Mouse (Mus musculus): ENCODE results near the gene Uroc1. TPM values are rescaled to one million over a fixed set of nuclear protein-coding genes. Genes with fewer than 3 reads are reported as not detected.

The Uroc1 gene
- total RNA-seq (2021): under 1 TPM in 1 of 2 experiments, not detected in 1; 0.13 TPM
- long read RNA-seq: 0 reads

DNA sequence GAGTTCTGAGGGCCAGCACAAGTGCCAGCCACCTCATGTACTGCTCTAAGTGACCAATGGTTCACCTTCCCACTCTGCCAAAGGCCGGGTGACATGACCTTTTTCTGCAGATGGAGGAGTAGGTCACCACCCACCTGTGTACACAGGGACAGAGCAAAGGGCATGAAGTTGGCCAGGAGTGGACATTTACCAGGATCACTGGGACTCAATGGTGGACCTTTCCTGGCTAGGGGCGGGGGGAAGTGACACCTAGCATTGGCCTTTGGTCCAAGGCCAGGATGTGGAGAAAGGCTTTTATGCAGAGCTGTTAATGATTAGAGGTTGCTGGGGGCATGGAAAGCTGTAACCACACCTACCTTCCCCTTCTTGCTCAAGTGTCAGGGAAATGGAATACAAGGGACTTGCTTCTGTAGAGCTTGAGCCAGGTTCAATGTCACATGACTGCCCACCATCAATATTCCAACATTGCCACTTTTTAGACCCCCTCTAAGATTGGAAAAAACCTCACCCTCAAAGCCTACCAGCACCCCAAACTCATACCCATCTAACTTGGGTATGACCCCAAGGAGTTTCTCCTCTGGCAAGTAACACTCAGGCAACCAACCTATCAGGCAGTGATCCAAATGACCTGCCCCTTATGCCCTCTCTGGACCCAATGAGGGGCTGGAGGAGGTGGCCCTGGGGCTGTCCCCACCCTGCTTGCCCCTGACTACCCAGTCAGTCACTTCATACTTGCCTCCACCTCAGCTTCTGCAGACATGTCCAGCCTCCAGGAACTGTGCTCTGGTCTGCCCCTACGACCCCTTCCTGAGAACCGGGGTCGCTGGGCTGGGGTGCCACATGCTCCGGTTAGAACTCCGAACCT is at the start of gene Uroc1:
Uroc1 (plus strand) TSS at position 724 of the 865 bp plus-strand sequence.
- no peak for DNase-seq (ENCODE audit: low spot score in 2 of 2)

GRCm38 (mm10) chr6:90288265-90288664 is 44.8 kb upstream of the Uroc1 start:
- peak; percentile 20 to 25 for DNase-seq (ENCODE audit: low spot score in 2 of 2)

- no peak for DNase-seq (ENCODE audit: low spot score in 2 of 2)
These were observed 32.2 kb upstream of the Uroc1 start, which contains the start of gene BC048671 for GRCm38 (mm10) chr6:90300919-90301318. BC048671 (plus strand) TSS chr6:90301219.

DNA sequence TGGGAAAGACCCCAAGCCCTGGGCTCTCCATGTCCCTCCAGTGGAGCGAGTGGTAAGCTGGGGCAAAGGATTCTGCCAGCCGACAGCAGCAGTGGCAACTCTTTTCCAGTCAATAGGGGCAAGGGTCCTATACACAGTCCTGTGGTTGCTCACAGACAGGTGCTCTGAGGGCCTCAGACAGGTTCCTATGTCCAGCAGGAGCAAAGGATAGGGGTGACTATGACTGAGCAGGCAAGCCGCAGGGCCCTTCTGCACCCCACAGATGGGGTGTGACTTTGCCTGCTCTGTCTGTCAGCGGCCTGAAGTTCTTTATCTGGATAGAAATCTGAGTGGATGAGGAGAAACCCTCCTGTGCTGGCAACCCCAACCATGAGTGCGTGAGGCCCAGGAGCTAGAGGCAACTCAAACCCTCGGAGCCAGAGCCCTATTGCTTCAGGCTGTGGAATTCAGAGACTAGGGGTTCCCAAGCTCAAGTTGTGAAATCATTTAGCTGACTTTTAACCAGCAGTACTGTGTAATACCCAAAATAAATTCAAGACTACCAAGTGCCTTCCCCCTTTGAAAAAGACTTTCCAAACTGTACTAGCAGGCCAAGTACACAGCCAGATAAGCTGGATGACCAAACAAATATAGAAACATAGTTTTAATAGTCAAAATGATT is 26.6 kb upstream of the Uroc1 start:
- no peak for DNase-seq (ENCODE audit: low spot score in 2 of 2)

DNA sequence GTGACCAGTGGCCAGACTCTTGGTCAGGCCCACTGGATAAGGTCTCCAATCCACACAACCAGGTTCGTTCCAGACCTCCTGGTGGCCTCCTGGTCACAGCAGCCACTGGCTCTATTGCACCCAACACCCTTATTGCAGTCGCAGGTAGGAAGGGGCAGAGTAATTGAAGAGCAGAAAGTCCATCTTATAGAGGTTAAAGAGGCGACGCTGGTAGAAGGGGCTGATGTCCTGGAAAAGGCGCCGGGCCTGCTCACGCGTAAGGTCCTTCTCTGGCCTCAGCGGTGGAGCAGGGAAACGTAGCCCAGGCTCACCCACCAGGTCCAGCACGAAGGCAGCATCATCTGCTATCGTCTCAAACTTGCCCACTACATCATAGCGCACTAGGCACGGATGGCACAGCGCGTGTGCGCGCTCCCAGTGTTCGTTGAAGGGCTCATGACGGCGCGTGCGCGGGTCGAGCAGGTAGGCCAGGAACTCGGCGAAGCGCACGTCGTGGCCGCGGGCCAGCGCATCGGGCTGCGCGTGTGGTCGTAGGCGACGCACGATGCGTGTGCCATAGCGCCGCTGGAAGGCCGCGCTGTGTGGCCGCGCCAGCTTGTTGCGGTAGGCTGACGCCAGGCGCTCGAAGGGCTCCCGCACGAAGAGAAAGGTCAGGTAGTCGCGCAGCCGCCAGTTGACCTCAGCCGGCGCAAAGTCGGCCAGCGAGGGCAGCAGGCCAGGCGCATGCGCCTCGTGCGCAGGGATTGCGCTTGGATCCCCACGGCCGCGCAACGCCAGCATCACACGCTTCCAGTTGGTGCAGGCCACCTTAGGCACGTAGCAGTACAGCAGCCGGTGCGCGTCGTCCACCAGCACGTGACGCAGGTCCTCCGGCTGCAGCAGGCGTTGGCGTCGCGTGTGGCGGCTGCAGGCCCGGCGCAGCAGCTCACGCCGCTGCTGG is 24.0 kb upstream of the Uroc1 start:
- DNase-seq (ENCODE audit: low spot score in 2 of 2): peak in 1 of 2 experiments; percentile 1

- no peak for DNase-seq (ENCODE audit: low spot score in 2 of 2)
These were observed 17.1 kb upstream of the Uroc1 start for GRCm38 (mm10) chr6:90315961-90316360.

DNA sequence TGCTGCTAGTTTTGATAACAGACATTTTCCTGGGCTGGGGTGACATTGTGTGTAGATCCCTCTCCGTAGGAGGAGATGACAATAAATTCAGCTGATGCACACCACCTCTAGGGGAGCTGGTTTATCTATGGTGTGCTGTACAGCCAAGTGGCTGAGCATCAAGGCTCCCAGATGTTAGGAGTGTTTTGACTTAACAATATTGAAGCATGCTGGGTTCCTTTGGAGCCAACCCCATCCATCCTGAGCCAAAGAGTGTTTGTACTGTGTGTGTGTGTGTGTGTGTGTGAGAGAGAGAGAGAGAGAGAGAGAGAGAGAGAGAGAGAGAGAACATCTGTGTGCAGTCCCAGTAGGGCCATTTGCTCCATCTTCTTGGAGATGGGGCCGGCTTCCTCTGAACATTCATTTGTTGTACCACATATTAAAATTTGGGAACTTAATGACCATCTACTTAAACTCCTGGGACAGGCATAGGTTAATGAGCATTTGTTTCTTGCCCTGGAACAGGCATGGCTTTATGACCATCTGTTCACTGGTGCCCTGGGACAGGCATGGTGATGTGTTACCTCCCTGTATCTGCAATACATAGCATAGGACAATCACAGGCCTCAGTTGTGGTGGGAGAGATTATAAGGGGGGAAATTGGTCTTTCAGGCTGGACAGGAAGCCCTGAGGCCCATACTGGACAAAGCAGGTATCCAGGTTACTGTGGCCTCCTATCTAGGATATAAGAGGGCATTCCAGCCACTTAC is 15.4 kb upstream of the Uroc1 start:
- DNase-seq (ENCODE audit: low spot score in 2 of 2): no peak

DNA sequence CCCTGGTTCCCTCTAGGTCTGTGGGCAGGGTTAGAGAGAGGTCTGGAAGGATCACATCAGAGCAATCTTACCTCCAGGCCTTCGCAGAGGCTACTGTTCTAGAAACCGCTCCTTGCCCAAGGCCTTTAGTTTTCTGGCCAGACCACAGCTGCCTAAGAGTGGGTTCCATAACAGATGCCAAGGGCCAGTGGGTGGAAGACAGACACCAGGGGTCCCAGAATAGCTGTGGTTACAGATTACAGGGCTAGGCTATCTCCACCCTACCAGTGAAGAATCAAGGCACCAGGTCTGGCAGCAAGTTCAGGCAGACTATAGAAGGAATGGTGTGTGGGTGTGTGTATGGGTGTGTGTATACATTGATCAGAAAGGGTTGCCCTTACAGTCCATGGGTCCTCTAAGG is 14.1 kb upstream of the Uroc1 start:
- no peak for DNase-seq (ENCODE audit: low spot score in 2 of 2)

DNA sequence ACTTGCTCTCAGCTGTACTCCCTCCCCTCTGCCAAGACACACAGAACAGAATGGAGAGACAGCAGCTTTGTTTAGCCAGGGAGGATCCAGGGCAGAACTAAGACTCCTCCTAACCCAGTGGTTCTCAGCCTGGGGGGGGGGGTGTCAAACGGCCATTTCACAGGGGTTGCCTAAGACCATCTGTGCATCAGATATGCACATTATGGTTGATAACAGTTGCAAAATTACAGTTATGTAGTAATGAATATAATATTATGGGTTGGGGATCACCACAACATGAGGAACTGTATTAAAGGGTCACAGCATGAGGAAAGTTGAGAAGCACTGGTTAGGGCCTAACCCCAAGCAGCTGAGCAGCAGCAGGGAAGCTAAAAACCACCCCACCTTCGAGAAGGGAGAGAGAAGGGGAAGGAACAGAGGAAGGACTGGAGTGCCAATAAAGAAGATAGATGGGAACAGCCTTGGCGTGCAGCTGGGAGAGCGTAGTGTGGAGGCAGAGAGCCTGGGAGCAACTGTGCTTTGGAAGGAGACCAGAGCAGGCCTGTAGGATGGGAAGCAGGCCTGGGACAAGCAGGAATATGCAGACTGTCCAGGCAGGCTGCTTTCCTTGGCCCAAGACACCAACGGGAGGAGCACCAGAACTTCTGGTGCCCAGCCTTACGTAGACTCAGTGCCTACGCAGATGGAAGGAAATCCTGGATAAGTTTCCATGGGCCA is 13.5 kb upstream of the Uroc1 start:
- no peak for DNase-seq (ENCODE audit: low spot score in 2 of 2)

GRCm38 (mm10) chr6:90320429-90320828 is 12.7 kb upstream of the Uroc1 start:
- no peak for DNase-seq (ENCODE audit: low spot score in 2 of 2)

- no peak for DNase-seq (ENCODE audit: low spot score in 2 of 2)
These were observed 11.3 kb upstream of the Uroc1 start for GRCm38 (mm10) chr6:90321811-90322210.

GRCm38 (mm10) chr6:90324026-90324425 is 9.1 kb upstream of the Uroc1 start:
- DNase-seq (ENCODE audit: low spot score in 2 of 2): no peak

- DNase-seq (ENCODE audit: low spot score in 2 of 2): no peak
These were observed 8.6 kb upstream of the Uroc1 start for GRCm38 (mm10) chr6:90324463-90324862.

GRCm38 (mm10) chr6:90324991-90325390 is 8.1 kb upstream of the Uroc1 start, which contains the start of gene Chst13:
Chst13 (minus strand) TSS chr6:90325185.
- DNase-seq (ENCODE audit: low spot score in 2 of 2): no peak

- peak; percentile 42 to 58 for DNase-seq (ENCODE audit: low spot score in 2 of 2)
These were observed 5.4 kb upstream of the Uroc1 start for GRCm38 (mm10) chr6:90327670-90328069.

GRCm38 (mm10) chr6:90329953-90330352 is 3.1 kb upstream of the Uroc1 start:
- DNase-seq (ENCODE audit: low spot score in 2 of 2): peak; percentile 79 to 83

DNA sequence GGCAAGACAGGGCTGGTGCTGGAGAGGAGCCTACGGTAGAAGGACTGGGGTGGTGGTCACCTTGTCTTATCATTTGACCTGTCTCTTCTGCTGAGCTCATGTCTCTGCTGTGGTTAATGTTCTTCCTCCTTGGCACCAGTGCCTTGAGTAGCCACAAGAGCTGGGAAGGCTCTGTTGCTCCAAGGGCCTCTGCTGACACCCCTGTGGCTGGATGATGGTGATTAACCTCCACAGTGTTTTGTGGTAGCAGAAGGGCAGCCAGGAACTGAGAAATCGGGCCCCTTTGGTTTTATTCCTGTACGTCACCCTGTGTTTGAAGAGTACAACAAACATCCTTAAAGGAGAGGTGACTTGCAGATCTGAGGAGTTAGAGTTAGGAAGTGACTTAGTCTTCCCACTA is 1.2 kb downstream of the Uroc1 start:
- no peak for DNase-seq (ENCODE audit: low spot score in 2 of 2)

GRCm38 (mm10) chr6:90342343-90342742 is 9.3 kb downstream of the Uroc1 start:
- DNase-seq (ENCODE audit: low spot score in 2 of 2): no peak

DNA sequence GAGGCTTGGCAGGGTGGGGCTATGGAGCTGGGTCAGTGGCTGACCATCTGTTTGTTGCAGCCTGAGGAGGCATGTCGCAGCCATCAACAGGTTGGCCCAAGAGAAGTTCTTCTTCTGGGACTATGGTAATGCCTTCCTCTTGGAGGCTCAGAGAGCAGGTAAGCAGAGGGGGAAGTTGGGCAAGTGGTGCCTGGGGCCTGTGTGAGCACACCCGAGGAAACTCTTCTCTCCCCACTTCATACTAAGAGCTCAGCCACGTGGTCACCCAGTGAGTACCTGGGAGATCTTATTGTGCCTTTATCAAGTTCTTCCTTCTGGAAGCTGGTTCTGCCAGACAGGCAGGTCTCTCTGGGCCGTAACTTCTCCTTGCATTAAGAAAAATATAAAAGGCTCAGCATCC is 14.1 kb downstream of the Uroc1 start:
- no peak for DNase-seq (ENCODE audit: low spot score in 2 of 2)

- no peak for DNase-seq (ENCODE audit: low spot score in 2 of 2)
These were observed 15.4 kb downstream of the Uroc1 start for GRCm38 (mm10) chr6:90348500-90348899.

All from layer of hippocampus, postnatal 10 days (tissue).